Mouse (Mus musculus): ENCODE results near the gene Glod4.

The Glod4 gene

GRCm38 (mm10) chr11:76146187-76147010 lies 97.1 kb downstream of the Glod4 start:
- DNase-seq: no peak

GRCm38 (mm10) chr11:76145169-76145568 lies 98.4 kb downstream of the Glod4 start:
- no peak for DNase-seq

DNA sequence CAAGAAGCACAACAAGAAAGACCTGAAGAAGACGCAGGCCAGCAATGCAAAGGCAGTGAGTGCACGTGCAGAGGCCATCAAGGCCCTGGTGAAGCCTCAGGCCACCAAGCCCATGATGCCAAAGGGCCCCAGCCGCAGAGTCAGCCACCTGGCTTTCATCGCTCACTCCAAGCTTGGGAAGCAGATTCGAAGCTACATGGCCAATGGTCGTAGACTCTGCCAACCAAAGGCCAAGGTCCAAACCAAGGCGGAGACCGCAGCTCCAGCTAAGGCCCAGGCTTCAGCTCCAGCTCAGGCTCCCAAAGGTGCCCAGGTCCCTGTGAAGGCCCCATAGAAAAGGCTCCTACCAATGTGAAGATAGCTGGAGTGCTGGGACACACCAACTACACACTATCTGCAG lies 99.1 kb downstream of the Glod4 start:
- DNase-seq: no peak

- no peak for DNase-seq
These were observed 105.5 kb downstream of the Glod4 start for GRCm38 (mm10) chr11:76137996-76138395.

- no peak for DNase-seq
These were observed 107.7 kb downstream of the Glod4 start for GRCm38 (mm10) chr11:76135641-76136437.

GRCm38 (mm10) chr11:76130859-76131258 lies 112.7 kb downstream of the Glod4 start:
- no peak for DNase-seq

GRCm38 (mm10) chr11:76125386-76125785 lies 118.1 kb downstream of the Glod4 start:
- DNase-seq: no peak

GRCm38 (mm10) chr11:76123517-76123916 lies 120.0 kb downstream of the Glod4 start:
- DNase-seq: no peak

GRCm38 (mm10) chr11:76122571-76122970 lies 121.0 kb downstream of the Glod4 start:
- no peak for DNase-seq

DNA sequence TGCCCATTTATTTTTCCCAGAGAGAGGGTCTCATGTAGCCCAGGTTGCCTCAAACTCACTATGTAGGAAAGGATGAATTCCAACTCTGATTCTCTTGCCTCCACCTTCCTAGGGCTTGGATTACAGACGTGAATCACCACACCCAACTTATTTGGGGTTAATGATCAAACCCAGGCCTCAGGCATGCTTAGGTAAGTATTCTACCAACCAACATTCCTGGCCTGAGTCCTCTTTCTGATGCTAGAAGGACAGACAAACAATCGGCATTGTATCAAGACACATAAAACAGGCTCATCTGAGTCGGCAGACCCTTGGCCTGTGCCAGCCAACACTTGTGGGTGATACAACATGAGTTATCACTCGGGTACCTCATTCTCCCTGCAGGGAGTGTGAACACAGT lies 122.4 kb downstream of the Glod4 start:
- DNase-seq: no peak

DNA sequence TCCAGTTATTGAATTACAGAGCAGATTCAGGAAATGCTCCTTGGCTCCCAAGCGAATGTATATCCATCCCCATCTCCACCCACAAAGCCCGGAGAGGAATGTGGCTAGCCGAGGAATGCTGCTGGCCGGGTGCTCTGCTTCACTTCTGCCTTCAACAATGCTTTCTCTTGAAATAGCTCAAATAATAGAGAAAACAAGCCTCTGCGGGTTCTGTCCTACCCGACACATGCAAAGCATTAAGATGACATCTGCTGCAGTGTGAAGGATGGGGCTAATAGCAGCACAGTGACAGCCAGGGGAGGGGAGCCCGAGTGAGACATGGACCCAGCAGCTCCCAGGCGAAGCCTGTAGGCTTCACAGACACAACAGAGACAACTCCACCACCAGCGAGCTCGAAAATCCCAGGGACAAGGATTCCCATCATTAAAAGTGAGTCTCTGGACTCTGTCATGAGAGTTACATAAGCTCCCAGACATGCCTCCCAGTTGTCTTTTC lies 123.1 kb downstream of the Glod4 start:
- no peak for DNase-seq

GRCm38 (mm10) chr11:76110416-76110815 lies 133.1 kb downstream of the Glod4 start:
- no peak for DNase-seq

DNA sequence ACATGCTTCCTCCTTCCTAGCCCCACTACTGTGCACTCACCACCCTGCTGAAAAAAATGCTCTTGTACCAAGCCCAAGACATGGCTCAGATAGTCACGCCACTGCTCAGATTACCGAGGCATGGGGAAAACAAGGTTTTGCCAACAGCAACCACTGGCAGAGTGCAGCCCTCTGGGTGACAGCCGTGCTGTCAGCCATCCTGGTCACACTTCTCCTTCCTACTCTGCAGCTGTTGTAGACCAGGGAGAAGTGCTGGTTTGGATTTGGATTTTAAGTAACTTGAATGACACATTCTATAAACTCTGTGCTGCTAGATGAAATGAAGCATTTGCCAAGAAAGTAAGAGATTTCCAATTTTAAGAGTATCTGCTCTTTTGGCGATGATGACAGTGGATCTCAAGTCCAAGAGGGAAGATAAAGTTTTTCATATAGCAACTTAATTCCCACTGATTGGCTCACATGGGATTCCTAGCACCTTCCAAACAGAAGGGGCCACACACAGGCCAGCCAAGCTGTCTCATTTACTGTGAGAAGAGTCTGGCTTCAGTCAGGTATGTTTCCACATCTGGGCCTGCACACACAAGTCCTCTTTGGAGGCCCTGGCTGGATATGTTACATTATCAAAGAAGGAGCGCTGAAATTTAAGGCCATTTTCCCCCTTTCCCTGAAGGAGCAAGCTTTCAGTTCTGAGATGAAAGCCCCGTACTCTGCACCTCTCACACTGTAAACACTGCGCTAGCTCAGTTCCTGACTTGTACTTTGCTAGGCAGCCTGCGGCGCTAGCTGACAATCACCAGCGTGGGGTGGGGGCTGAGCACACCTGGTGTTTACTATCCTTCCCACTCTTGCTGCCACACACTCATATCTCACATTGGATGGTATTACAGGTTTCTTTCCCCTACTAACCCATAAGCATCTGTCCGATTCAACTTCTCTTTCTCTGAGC lies 136.7 kb downstream of the Glod4 start:
- DNase-seq: no peak

GRCm38 (mm10) chr11:76101154-76101553 lies 142.4 kb downstream of the Glod4 start:
- DNase-seq: no peak

GRCm38 (mm10) chr11:76099193-76099975 lies 144.1 kb downstream of the Glod4 start:
- no peak for DNase-seq

- no peak for DNase-seq
These were observed 149.9 kb downstream of the Glod4 start for GRCm38 (mm10) chr11:76093610-76094009.

DNA sequence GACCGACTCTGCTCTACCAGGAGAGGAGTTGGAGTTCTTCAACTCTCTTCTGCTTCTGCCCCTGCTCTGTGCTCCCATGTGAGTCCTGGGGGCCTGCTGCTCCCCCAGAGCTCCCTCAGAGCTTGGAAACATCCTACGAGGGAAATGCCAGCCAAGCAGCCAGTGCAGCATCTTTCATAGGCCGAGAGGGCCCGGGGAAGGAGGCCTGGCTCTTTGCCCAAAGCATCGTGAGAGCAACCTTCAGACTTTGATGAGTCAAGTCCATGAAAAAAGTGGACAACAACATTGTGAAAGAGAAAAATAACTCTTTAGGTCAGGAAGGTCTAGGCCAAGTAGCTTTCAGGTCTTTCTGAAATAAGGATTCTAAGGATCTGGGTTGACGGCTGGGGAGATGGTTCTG lies 153.7 kb downstream of the Glod4 start:
- DNase-seq: no peak

DNA sequence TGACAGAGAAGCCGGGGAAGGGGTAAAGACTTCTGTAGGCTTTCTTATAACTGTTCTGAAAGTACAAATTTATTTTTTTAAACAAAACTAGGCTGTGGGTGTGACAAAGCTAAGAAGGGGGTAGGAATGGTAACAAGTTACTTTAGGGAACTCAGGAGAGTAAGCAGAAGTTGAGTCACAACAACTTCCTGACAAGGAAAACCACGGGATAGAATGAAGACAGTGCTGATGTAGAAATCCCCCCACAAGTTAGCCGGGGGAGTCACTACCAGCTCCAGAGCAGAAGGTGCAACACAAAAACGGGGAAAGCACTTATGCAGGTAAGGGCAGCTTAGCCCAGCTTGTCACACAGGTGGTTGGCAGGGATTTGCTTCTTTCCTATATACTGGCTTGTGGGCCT lies 155.0 kb downstream of the Glod4 start:
- DNase-seq: no peak

DNA sequence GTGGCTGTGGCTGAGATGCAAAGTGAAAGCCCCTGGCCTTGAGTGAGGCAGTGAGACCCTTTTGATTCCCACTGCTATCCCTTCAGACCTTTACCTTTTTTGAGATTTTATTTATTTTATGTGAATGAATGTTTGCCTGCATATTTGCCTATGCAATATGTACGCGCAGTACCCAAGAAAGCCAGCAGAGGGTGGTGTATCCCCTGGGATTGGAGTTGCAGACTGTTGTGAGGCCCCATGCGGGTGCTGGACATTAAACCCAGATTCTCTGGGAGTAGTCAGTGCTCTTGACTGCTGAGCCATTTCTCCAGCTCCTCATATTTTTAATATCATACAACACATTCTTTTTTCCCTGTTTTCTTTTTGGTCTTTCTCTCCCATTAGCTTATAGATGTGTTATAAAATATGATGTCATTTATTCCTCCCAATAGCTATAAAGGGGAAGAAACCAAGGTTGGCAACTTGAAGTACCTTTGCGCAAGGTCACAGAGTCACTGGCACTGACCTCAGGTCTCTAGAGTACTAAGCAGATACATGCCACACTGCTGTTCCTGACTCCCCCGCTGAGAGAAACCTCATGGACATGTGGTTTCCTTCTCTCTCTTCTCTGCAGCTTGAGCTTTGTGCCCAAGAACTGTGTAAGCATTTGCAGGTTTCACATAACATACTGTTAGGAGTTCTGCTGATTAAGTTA lies 157.5 kb downstream of the Glod4 start:
- DNase-seq: peak; percentile 58

DNA sequence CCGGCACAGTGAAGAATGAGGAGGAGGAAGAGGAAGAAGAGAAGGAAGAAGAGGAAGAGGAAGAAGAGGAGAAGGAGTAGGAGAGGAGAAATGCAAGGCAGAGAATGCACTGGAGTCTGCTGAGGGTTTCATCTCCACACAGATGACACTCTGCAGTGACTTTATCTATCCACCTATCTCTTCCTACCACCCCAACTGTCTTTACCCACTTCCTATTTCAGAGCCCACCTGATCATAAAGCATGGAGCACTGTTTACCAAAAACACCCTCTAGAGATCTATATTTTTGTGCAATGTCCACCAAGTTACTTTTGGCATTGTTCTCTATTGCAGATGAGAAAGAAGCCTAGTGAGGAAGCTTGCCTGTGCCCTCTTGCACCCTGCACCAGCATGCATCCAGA lies 158.6 kb downstream of the Glod4 start:
- DNase-seq: no peak

GRCm38 (mm10) chr11:76083941-76084367 lies 159.6 kb downstream of the Glod4 start:
- no peak for DNase-seq
